Mouse (Mus musculus) lung, embryonic 16.5 days (tissue): ENCODE results near the gene Serpine1. TPM values are rescaled to one million over a fixed set of nuclear protein-coding genes. Genes with fewer than 3 reads are reported as not detected.

ENCODE experiments used
- ATAC-seq: fragments of 200-750 bp; cut with Nextera tagmentation; 2 replicates; pipeline ENCODE4 v1.8.0; 2017; ENCODE audit warnings: low read depth, mild to moderate bottlenecking, moderate library complexity
- H3K27ac ChIP-seq: fragments of 300-500 bp; sonication (generic); 2 replicates; pipeline ENCODE4 v1.5.1; 2014; ENCODE audit warnings: mild to moderate bottlenecking, control low read depth, low read length
- H3K27me3 ChIP-seq: fragments of 300-500 bp; sonication (generic); 2 replicates; pipeline ENCODE4 v1.6.1; 2014; ENCODE audit warnings: low read depth, low read length, mixed read lengths; ENCODE audit not compliant: control insufficient read depth, insufficient read depth
- H3K36me3 ChIP-seq: fragments of 300-500 bp; sonication (generic); 2 replicates; pipeline ENCODE4 v1.6.1; 2014; ENCODE audit warnings: low read length; ENCODE audit not compliant: control insufficient read depth, insufficient read depth
- H3K4me1 ChIP-seq: fragments of 300-500 bp; sonication (generic); replicated peaks from 2 replicates; pipeline ENCODE4 v1.6.1; 2014; ENCODE audit warnings: low read length, mixed read lengths; ENCODE audit not compliant: control insufficient read depth, insufficient read depth
- H3K4me2 ChIP-seq: fragments of 300-500 bp; sonication (generic); 2 replicates; pipeline ENCODE4 v1.6.1; 2014; ENCODE audit warnings: low read depth, low read length, control low read depth
- H3K4me3 ChIP-seq: fragments of 300-500 bp; sonication (generic); 2 replicates; pipeline ENCODE4 v1.5.1; 2014; ENCODE audit warnings: mild to moderate bottlenecking, low read length, control low read depth
- H3K9ac ChIP-seq: fragments of 300-500 bp; sonication (generic); 2 replicates; pipeline ENCODE4 v1.6.1; 2014; ENCODE audit warnings: low read length, control low read depth
- H3K9me3 ChIP-seq: fragments of 300-500 bp; sonication (generic); 2 replicates; pipeline ENCODE4 v1.6.1; 2016; ENCODE audit warnings: low read length; ENCODE audit not compliant: control insufficient read depth
- WGBS: fragments of 180-500 bp; shearing (Covaris S2); extraction: QIAGEN DNeasy Blood & Tissue Kit; methylation state at CpG from one replicate; pipeline ENCODE4 v1.1.7; 2014; 5-methylcytosine and 5-hydroxymethylcytosine counted together
- polyA plus RNA-seq: library from polyadenylated mRNA; unstranded; fragments of >200 nt; fragmentation: Nextera tagmentation; extraction: Ambion mirVana; gene quantifications from 2 replicates; pipeline ENCODE4 v1.2.1, GENCODE M21; 2015

The Serpine1 gene
- polyA plus RNA-seq, 1 experiment from 2014 or later: 0.93 TPM

DNA sequence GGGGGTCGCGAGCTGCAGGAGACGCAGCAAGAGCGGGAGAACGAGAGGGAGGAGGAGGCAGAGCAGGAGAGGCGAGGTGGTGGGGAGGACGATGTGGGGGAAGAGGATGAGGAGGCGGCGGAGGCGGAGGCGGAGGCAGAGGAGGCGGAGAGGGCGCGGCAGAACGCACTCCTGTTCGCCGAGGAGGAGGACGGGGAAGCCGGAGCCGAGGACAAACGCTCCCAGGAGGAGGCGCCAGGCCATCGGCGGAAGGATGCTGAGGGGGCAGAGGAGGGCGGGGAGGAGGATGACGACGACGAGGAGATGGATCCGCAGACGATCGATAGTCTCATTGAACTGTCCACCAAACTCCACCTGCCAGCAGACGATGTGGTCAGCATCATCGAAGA is 40.0 kb downstream of the Serpine1 start:
- Histone ChIP-seq H3K9ac (no peak overlapping the region), H3K27me3 (peaks cover 51% of the 10 kb centered on the region), H3K27ac (no peak overlapping the region), H3K9me3 (no peaks in the 10 kb centered on the region), H3K4me2 (peak overlapping the region; percentile 85), H3K4me3 (peak overlapping the region; percentile 43), H3K36me3 (peaks cover 15% of the 10 kb centered on the region), H3K4me1 (peaks cover 26% of the 10 kb centered on the region)
- WGBS: under 1% methylated on average over 29 of the region's 33 CpGs
- ATAC-seq: no peak; the same call in 1 of the 2 replicates

GRCm38 (mm10) chr5:137031076-137032032 is 40.7 kb downstream of the Serpine1 start:
- H3K27me3 ChIP-seq: peaks cover 57% of the 10 kb centered on the region
- under 1% methylated on average over 78 of the region's 78 CpGs for WGBS

GRCm38 (mm10) chr5:137030416-137030810 is 41.7 kb downstream of the Serpine1 start:
- Histone ChIP-seq H3K4me3 (peak overlapping the region; percentile 12; the same call in 1 of the 2 replicates), H3K36me3 (no peaks in the 10 kb centered on the region; the same call in 1 of the 2 replicates), H3K27ac (no peak overlapping the region), H3K27me3 (peaks cover 65% of the 10 kb centered on the region), H3K4me2 (peak overlapping the region; percentile 28), H3K9ac (no peak overlapping the region), H3K9me3 (no peaks in the 10 kb centered on the region), H3K4me1 (peaks cover 26% of the 10 kb centered on the region)
- ATAC-seq: no peak
- WGBS: 15% methylated on average over 22 of the region's 22 CpGs

More at GRCm38 (mm10) chr5:137031076-137032032, 40.7 kb downstream of the Serpine1 start:
- H3K4me1 ChIP-seq: peaks cover 26% of the 10 kb centered on the region
- ATAC-seq: no peak
- H3K36me3 ChIP-seq: peaks cover 9% of the 10 kb centered on the region; the same call in 1 of the 2 replicates
- no peak overlapping the region for H3K9ac ChIP-seq
- H3K4me2 ChIP-seq: peak overlapping the region; percentile 85
- H3K9me3 ChIP-seq: no peaks in the 10 kb centered on the region
- peak overlapping the region; percentile 43 for H3K4me3 ChIP-seq
- H3K27ac ChIP-seq: no peak overlapping the region

DNA sequence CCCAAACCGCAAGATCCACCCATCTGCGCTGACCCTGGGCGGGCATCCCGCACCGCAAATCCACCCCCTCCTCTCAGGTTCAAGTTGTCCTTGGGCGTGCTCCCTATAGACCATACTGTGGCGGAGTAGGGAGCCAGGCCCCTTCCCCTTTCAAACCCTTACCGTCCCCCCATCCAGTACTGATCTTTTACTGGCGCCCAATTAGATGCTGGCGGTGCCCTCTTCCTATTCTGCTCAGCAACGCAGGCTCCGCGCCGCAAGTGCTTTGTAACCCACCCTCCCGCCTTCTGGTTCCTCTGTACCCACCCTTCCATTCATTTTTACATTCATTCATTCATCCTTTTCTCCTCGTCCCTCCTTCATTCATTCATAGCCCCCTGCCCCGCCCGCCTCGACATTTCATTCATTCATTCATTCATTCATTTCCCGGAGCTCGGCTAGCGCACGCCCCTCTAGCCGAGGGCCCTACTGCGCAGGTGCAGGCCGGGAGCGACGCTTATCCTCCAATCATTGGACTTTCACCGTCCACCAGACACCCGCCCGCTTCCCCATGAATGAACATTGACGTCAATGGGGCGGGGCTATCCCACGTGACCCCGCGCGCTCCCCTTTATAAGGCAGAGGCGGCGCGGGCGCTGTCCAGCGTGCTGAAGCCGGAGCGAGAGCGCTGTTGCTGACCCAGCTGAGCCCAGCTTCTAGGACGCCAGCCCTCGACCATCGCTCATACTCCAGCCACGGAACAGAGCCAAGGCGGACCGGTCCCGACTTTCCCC is 42.2 kb downstream of the Serpine1 start:
- Histone ChIP-seq H3K27ac (no peak overlapping the region), H3K9me3 (no peaks in the 10 kb centered on the region), H3K27me3 (peaks cover 71% of the 10 kb centered on the region), H3K4me3 (peak overlapping the region; percentile 41), H3K36me3 (no peaks in the 10 kb centered on the region; the same call in 1 of the 2 replicates), H3K4me2 (peak overlapping the region; percentile 71), H3K9ac (no peak overlapping the region), H3K4me1 (peaks cover 26% of the 10 kb centered on the region)
- peak; percentile 63 for ATAC-seq
- WGBS: under 1% methylated on average over 52 of the region's 52 CpGs

DNA sequence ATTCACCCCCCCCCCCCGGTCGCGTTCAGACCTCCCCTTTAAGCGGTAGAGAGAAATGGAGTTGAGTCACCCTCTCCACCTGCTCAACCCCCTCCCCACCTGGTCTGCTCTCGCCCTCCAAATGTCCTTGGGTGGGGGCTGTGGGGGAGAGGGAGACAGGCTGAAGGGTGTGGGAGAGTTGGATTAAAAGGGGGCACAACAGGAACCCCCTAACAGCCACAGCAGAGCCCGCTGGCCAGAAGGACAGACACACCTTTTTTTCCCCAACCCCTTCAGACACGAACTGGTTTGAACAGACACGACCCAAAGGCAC is 42.8 kb downstream of the Serpine1 start:
- Histone ChIP-seq H3K4me1 (peaks cover 26% of the 10 kb centered on the region), H3K36me3 (no peaks in the 10 kb centered on the region), H3K27me3 (peaks cover 76% of the 10 kb centered on the region), H3K4me2 (no peak overlapping the region), H3K4me3 (no peak overlapping the region), H3K9me3 (no peaks in the 10 kb centered on the region), H3K9ac (no peak overlapping the region), H3K27ac (no peak overlapping the region)
- no peak for ATAC-seq
- 2% methylated on average over 8 of the region's 8 CpGs for WGBS

DNA sequence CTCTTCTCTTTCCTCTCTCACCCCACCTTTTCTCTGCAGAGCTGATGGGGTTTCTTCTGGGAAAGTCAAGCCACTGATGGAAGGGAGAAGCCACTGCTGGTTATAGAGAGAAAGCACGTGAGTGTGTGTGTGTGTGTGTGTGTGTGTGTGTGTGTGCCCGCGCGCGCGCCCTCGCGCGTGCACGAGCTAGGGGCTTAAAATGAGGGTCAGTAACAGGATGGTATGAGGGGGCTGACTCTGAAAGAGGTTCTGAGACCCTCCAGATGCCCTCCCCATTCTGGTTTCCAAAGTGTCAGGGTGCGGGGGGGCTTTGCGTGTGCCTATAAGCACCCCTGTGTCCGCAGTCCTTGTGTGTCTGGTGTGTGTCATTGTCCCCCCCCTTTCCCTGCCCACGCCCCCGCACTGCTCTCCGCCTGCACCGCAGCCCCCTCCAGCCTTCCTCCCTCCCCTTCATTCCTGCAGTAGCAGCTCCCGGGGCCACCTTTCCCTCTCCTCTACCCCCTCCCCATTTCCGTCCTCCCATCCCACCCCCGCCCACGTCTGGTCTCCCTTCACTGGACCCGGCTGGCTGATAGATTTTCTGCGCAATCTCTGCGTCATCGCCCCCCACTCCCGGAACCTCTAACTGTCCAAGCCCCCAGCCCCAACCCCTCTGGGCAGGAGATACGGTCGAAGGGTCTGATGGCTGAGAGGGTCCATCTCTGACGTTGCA is 43.4 kb downstream of the Serpine1 start:
- 4% methylated on average over 29 of the region's 29 CpGs for WGBS
- Histone ChIP-seq H3K36me3 (no peaks in the 10 kb centered on the region), H3K27ac (no peak overlapping the region), H3K4me2 (no peak overlapping the region), H3K4me3 (no peak overlapping the region), H3K4me1 (peaks cover 26% of the 10 kb centered on the region), H3K9me3 (no peaks in the 10 kb centered on the region), H3K9ac (no peak overlapping the region), H3K27me3 (peaks cover 79% of the 10 kb centered on the region)
- no peak for ATAC-seq

DNA sequence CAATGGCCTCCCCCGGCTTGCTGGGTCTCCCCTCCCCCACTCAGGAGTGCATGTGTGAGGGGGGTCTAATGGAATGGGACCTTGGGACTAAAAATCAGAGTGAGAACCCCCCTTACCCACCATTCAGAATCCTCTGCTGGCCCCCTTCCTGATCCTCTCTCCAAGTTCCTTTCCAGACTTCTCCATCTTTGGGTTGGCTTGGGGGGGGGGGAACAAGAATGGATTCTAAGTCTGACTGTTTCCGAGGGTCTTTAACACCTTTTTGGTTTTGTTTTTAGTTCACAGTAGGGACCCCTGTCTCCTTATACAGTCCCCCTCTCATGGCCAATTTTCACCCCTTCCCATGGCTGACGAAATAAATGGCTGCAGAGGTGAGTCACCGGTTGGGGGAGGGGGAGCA is 46.0 kb downstream of the Serpine1 start, which contains the start of gene Vgf:
Gene Vgf (plus strand): TSS at position 301 of the 400 bp plus-strand sequence.
- no peak within 1 kb of the TSS for H3K27ac ChIP-seq
- 7% methylated on average over 4 of the region's 4 CpGs for WGBS
- H3K36me3 ChIP-seq: no peaks in the 10 kb centered on the region
- H3K27me3 ChIP-seq: peaks cover 66% of the 10 kb centered on the region
- no peak within 1 kb of the TSS for H3K9ac ChIP-seq
- H3K4me3 ChIP-seq: no peak within 1 kb of the TSS
- no peaks in the 10 kb centered on the region for H3K9me3 ChIP-seq
- peaks cover 12% of the 10 kb centered on the region for H3K4me1 ChIP-seq
- H3K4me2 ChIP-seq: no peak within 1 kb of the TSS
- ATAC-seq: no peak

GRCm38 (mm10) chr5:137025132-137025531 is 46.9 kb downstream of the Serpine1 start:
- Histone ChIP-seq H3K4me2 (no peak overlapping the region), H3K27me3 (peaks cover 56% of the 10 kb centered on the region), H3K36me3 (no peaks in the 10 kb centered on the region), H3K4me1 (peaks cover 3% of the 10 kb centered on the region; the same call in 1 of the 2 replicates), H3K9ac (no peak overlapping the region), H3K27ac (no peak overlapping the region), H3K4me3 (no peak overlapping the region), H3K9me3 (no peaks in the 10 kb centered on the region)
- 0 out of 2 replicates have a peak, but pooled peaks have one; percentile 29 for ATAC-seq
- WGBS: under 1% methylated on average over 23 of the region's 23 CpGs
